Mouse (Mus musculus): Measurements from ENCODE around the gene Fmnl3. TPM values are rescaled to one million over a fixed set of nuclear protein-coding genes. Genes with fewer than 3 reads are reported as not detected.

The Fmnl3 gene
- total RNA-seq, 2 experiments from 2014 or later, result 0.61 to 0.70 TPM

- ATAC-seq (replicated peaks; ENCODE audit: low FRiP score, low TSS enrichment, poor library complexity, severe bottlenecking), result no peak
Measured at GRCm38 (mm10) chr15:99278271-99278670, 92.0 kb downstream of the Fmnl3 start.

- no peak for ATAC-seq (replicated peaks; ENCODE audit: low FRiP score, low TSS enrichment, poor library complexity, severe bottlenecking)
Measured at GRCm38 (mm10) chr15:99276095-99276494, 94.2 kb downstream of the Fmnl3 start.

Other genes starting within 250 kb of the Fmnl3 start
- not detected in 2 replicates for gene Spats2, start 244.6 kb downstream of the Fmnl3 start, total RNA-seq (2014; fragmentation: Nextera tagmentation)
- 0.61 TPM in 1 of 2 replicates, not detected in the other for gene Spats2, start 244.6 kb downstream of the Fmnl3 start, total RNA-seq (2017)
- not detected in 2 replicates for gene Kcnh3, start 145.6 kb downstream of the Fmnl3 start, total RNA-seq (2014; fragmentation: Nextera tagmentation)
- gene Kcnh3, start 145.6 kb downstream of the Fmnl3 start, total RNA-seq (2017), result not detected in 2 replicates
- 59.7 and 60.4 TPM in 2 replicates for gene Mcrs1, start 118.5 kb downstream of the Fmnl3 start, total RNA-seq (2014; fragmentation: Nextera tagmentation)
- 23.4 and 35.3 TPM in 2 replicates for gene Mcrs1, start 118.5 kb downstream of the Fmnl3 start, total RNA-seq (2017)
- 26.2 and 41.2 TPM in 2 replicates for gene Prpf40b, start 75.4 kb downstream of the Fmnl3 start, total RNA-seq (2014; fragmentation: Nextera tagmentation)
- 1.4 and 3.5 TPM in 2 replicates for gene Prpf40b, start 75.4 kb downstream of the Fmnl3 start, total RNA-seq (2017)
- not detected in 2 replicates for gene Fam186b, start 74.6 kb downstream of the Fmnl3 start, total RNA-seq (2014; fragmentation: Nextera tagmentation)
- gene Fam186b, start 74.6 kb downstream of the Fmnl3 start, total RNA-seq (2017), result not detected in 2 replicates
- 165 and 208 TPM in 2 replicates for gene Tmbim6, start 22.4 kb upstream of the Fmnl3 start, total RNA-seq (2014; fragmentation: Nextera tagmentation)
- gene Tmbim6, start 22.4 kb upstream of the Fmnl3 start, total RNA-seq (2017), result 86.9 and 93.6 TPM in 2 replicates
- gene Nckap5l, start 87.3 kb upstream of the Fmnl3 start, total RNA-seq (2014; fragmentation: Nextera tagmentation), result 1.6 and 16.0 TPM in 2 replicates
- gene Nckap5l, start 87.3 kb upstream of the Fmnl3 start, total RNA-seq (2017), result 0.52 and 7.4 TPM in 2 replicates
- 6.5 and 11.4 TPM in 2 replicates for gene Bcdin3d, start 104.2 kb upstream of the Fmnl3 start, total RNA-seq (2014; fragmentation: Nextera tagmentation)
- 5.3 and 6.6 TPM in 2 replicates for gene Bcdin3d, start 104.2 kb upstream of the Fmnl3 start, total RNA-seq (2017)
- gene Faim2, start 157.7 kb upstream of the Fmnl3 start, total RNA-seq (2014; fragmentation: Nextera tagmentation), result not detected in 2 replicates
- gene Faim2, start 157.7 kb upstream of the Fmnl3 start, total RNA-seq (2017), result not detected in 2 replicates
- gene Aqp2, start 208.6 kb upstream of the Fmnl3 start, total RNA-seq (2014; fragmentation: Nextera tagmentation), result not detected in 2 replicates
- gene Aqp2, start 208.6 kb upstream of the Fmnl3 start, total RNA-seq (2017), result not detected in 2 replicates
- not detected in 2 replicates for gene Aqp5, start 220.3 kb upstream of the Fmnl3 start, total RNA-seq (2014; fragmentation: Nextera tagmentation)
- gene Aqp5, start 220.3 kb upstream of the Fmnl3 start, total RNA-seq (2017), result not detected in 2 replicates
- not detected in 2 replicates for gene Aqp6, start 230.9 kb upstream of the Fmnl3 start, total RNA-seq (2014; fragmentation: Nextera tagmentation)
- gene Aqp6, start 230.9 kb upstream of the Fmnl3 start, total RNA-seq (2017), result not detected in 2 replicates

Data from megakaryocyte-erythroid progenitor cell, adult 5-6 weeks (primary cell).